Mouse (Mus musculus) heart, postnatal 14 days (tissue): ENCODE data around the gene Smdt1. TPM values are rescaled to one million over a fixed set of nuclear protein-coding genes. Genes with fewer than 3 reads are reported as not detected.
"Not testable (repeated sequence)": the region's sequence is repeated elsewhere in the genome, so short reads cannot be mapped to it uniquely, and the experiment has no call there.

Experiments
- DNase-seq, 2 experiments: peaks; one replicate each; pipeline ENCODE4 v3.0.0; 2021 to 2022
- intact Hi-C: fragments of 180-260 bp; cut with DNase I; formaldehyde crosslinking; loops from one replicate; pipeline ENCODE4 v1.15.1; 2025
- total RNA-seq, 2 experiments: library from RNA; stranded (reverse); gene quantifications; 2 replicates each; pipeline ENCODE4 v1.2.3; 2021

Gene Smdt1
- total RNA-seq, 2 experiments from 2014 or later = 197 to 205 TPM

- DNase-seq = peak in 1 of 2 experiments; percentile 1
- intact Hi-C loops = no loop called here
Observed at GRCm38 (mm10) chr15:82362234-82362633, 23.5 kb downstream of the Smdt1 start.

- DNase-seq, intact Hi-C loops: not testable (repeated sequence)
Observed at GRCm38 (mm10) chr15:82363801-82364200, 25.0 kb downstream of the Smdt1 start.

- intact Hi-C loops = not testable (repeated sequence)
- DNase-seq = peak in 1 of 2 experiments; percentile 1
Observed at GRCm38 (mm10) chr15:82364561-82364960, 25.8 kb downstream of the Smdt1 start.

GRCm38 (mm10) chr15:82368146-82368545, 29.4 kb downstream of the Smdt1 start:
- intact Hi-C loops = no loop called here
- DNase-seq = no peak

DNA sequence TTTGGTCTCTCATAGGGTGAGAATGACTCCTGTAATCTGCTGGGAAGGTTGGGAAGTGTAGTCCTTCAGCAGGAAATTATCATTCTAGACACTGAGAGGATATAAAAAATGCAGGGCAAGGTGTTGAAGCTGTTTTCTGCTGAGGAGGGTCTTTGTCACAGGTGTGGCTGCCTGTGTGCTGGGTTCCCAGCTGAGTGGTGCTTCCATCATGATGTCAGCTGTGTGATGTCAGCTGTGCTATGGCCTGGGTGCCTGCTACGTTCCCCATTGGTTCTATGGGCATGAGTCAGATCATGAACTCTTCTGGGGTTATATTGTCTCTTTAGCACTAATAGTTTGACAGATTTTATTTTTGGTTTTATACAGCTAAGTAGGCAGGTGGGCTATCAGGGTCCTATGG, 30.1 kb downstream of the Smdt1 start:
- intact Hi-C loops = no loop called here
- no peak for DNase-seq

- intact Hi-C loops = no loop called here
Observed at GRCm38 (mm10) chr15:82372446-82372845, 33.7 kb downstream of the Smdt1 start.

GRCm38 (mm10) chr15:82372991-82373390, 34.2 kb downstream of the Smdt1 start:
- no peak for DNase-seq

More at GRCm38 (mm10) chr15:82372446-82372845, 33.7 kb downstream of the Smdt1 start:
- DNase-seq = no peak

DNA sequence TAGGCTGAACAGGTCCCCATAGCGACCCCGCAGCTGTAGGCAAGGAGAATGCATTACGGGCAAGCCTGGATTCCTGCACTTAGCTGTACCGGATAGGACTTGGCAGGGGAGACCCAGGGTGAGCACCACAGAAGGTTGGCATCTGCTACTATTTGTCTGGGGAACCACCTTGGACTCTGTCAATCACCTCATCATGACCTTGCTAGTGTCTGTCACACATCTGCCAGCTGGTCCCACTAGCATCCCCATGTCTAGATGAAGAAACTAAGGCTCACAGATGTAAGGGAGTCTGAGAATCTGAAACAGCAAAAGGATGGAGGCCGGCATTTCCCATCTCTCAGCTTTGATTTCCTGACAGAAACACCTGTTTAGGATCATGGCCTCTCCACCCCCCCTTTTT, 35.7 kb downstream of the Smdt1 start:
- intact Hi-C loops = no loop called here
- DNase-seq = no peak

More at GRCm38 (mm10) chr15:82372991-82373390, 34.2 kb downstream of the Smdt1 start:
- intact Hi-C loops = no loop called here

DNA sequence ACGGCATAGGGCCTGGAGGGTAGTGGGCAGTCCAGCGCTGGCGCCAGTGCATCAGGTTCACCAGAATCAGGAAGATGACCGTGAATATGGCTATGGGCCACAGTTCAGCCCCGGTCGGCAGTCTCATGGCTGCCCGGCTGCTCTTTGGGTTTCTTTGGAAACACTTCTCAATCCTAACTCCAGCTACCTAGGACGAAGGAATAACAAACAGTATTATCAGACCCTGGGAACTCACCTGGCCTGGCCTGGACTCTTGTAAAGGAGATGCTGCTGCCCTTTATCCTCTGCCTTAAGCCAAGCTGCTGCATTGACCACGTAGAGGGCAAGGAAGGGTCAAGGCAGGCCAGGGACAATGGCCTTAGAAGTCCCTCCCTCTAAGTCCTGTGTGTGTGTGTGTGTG, 37.1 kb downstream of the Smdt1 start:
- intact Hi-C loops = no loop called here
- DNase-seq = no peak

- DNase-seq = peak; percentile 67 to 80
- intact Hi-C loops = no loop called here
Observed at GRCm38 (mm10) chr15:82376393-82377138, 37.8 kb downstream of the Smdt1 start.

GRCm38 (mm10) chr15:82377701-82378100, 38.9 kb downstream of the Smdt1 start:
- intact Hi-C loops = no loop called here
- no peak for DNase-seq

- intact Hi-C loops = no loop called here
- peak in 1 of 2 experiments; percentile 28 for DNase-seq
Observed at GRCm38 (mm10) chr15:82378261-82379180, 39.8 kb downstream of the Smdt1 start.

DNA sequence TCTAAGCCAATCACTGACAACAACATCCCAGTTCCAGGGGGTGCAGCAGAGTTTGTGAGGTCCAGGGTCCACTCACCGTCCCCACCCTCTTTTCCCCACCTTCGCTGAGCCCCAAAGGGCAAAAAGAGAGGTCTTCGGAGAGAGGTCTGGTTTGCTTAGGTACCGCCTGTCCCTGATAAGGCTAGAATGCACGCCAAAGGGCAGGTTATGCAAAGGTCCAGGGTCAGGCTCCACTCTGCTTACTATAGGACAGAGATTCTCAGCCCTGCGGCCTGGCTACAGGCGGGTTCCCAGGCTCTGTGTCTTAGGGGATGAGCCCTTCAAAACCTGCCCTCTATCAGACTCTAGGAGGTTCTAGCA, 40.7 kb downstream of the Smdt1 start:
- DNase-seq = no peak
- intact Hi-C loops = no loop called here

DNA sequence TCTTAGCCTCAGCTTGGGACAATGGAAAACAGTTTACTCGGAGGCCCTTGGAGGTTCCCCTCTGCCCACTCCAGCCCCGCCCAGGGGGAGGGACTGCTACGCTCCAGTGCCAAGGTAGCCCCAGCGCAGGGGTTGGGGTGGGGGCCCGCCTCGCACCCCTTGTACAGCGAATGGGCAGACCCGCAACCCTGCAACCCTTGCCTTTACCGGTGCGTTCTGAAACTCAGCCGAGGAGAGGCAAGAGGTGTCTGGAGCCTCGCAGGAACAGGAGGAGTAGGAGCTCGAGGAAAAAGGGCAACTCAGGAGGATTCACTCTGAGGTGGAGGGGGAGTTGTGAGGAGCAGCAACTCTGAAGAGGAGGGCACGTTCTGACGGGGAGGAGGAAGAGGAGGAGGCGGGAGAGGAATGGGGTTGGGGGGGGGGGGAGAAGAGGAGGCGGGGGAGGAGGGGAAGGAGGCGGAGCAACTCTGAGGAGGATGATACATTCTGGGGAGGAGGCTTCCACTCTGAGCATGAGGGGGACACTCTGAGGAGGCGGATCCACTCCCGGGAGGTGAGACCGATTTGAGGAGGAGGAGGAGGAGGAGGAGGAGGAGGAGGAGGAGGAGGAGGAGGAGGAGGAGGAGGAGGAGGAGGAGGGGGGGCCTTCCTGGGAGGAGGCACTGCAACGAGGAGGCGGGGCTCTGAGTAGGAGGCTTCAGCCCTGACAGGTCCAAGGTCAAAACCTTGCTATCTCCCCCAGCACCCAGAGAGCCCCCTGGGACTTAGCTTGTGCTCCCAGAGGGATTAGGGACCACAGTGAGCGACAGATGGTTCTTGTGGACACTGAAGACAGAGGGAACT, 41.3 kb downstream of the Smdt1 start, which contains the start of gene Cyp2d22:
Gene Cyp2d22 (minus strand): TSS at position 390 of the 843 bp plus-strand sequence.
- DNase-seq = peak; percentile 67
- intact Hi-C loops = no loop called here

DNA sequence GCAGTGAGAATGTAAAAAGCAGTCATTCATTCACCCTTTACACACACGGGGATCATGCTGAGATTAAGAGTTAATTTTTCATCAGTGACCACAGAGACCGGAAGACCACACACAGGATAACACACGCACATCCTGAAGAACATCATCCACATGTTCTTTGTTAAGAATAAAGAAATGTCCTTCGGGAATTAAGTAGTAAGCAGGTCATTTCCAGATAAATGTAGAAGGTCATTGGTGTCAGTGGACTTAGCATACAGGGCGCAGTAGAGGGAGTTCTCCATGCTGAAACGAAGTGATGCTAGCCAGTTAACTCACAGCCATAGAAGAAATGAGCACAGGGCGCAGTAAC, 41.9 kb downstream of the Smdt1 start:
- no peak for DNase-seq
- intact Hi-C loops = no loop called here

- no peak for DNase-seq
- intact Hi-C loops = loop anchor here (2.0 kb wide), 1 partner anchor 34 kb away; no protein-coding TSS in a partner anchor
Observed at GRCm38 (mm10) chr15:82382441-82382840, 43.7 kb downstream of the Smdt1 start.

- intact Hi-C loops = no loop called here
- DNase-seq = no peak
Observed at GRCm38 (mm10) chr15:82385729-82386128, 47.0 kb downstream of the Smdt1 start.

- DNase-seq, intact Hi-C loops: not testable (repeated sequence)
Observed at GRCm38 (mm10) chr15:82389916-82390315, 51.2 kb downstream of the Smdt1 start.

- DNase-seq, intact Hi-C loops: not testable (repeated sequence)
Observed at GRCm38 (mm10) chr15:82393922-82394321, 55.2 kb downstream of the Smdt1 start, which contains the start of gene Cyp2d11. Cyp2d11 (minus strand) TSS chr15:82394022.

GRCm38 (mm10) chr15:82395955-82396354, 57.2 kb downstream of the Smdt1 start:
- DNase-seq, intact Hi-C loops: not testable (repeated sequence)
